Mouse (Mus musculus): ENCODE data around the gene Arpc5. TPM values are rescaled to one million over a fixed set of nuclear protein-coding genes. Genes with fewer than 3 reads are reported as not detected.
"Not testable (repeated sequence)": the region's sequence is repeated elsewhere in the genome, so short reads cannot be mapped to it uniquely, and the experiment has no call there.

The Arpc5 gene
- total RNA-seq (2021): 104 and 115 TPM in 2 replicates
- long read RNA-seq, experiment 1, transcript Arpc5-201 (4 exons, 1,914 nt): major isoform, 265 of 283 reads
- long read RNA-seq, experiment 1, partial matches to known transcripts: 0 of 283 reads
- long read RNA-seq, experiment 1, other reads (novel, unspliced or antisense): 15 of 283 reads
- long read RNA-seq, experiment 2, transcript Arpc5-201 (4 exons, 1,914 nt): major isoform, 176 of 194 reads
- long read RNA-seq, experiment 2, partial matches to known transcripts: 1 of 194 reads
- long read RNA-seq, experiment 2, other reads (novel, unspliced or antisense): 12 of 194 reads

DNA sequence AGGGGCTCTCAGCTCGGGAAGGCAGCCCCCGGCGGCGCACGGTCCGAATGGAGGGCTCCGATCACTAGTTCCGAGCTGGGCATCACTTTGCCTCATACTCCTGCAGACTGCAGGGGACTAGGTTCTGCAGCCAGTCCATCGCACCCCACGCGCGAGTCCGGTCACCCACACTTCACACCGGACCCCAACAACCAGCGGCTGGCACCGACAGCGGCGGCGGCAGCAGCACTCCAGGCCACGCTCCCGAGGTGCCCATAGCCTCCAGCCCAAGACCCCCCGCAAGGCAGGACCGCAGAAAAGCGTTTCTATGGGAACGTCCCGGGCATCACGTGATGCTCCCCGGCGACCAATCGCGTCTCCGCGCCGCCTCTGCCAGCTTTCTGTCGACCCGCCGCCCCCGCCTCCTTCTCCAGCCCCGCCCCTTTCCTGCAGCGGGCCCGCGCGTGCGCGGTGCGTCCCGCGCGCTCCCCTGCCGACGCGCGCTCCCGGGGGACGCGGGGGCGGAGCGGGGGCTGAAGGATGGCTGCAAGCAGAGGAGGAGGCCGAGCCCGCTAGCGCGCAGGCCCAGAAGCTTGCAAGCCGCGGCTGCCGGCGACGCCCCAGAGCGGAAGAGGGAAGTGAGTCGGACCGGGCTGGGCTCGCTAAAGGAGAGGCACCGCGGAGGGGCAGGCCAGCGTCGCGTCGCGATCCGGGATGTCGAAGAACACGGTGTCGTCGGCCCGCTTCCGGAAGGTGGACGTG is at the start of gene Arpc5, which contains the start of gene Rgl1:
TSS of gene Arpc5 (plus strand) at position 511 of the 741 bp plus-strand sequence.
TSS of gene Rgl1 (minus strand) at position 320 of the 741 bp plus-strand sequence.
- peak; percentile 99 for DNase-seq

DNA sequence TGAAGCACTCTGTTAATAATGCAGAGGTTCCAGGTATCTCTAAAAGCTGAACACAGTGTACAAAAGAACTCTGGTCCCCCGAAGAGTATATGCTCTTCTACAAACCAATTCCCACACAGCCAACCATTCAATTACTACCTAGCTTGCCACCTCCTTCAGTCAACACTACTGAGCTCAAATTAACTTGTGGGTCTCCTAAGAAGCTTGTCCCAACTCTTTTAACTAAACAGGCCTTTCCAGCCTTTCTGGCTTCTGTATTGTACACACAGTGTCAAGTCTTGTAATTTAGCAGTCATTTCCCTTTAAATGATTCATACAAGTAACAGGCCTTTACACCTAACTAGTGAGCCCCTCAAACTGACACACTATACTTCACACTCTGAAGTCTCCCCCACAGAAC is 49.0 kb upstream of the Arpc5 start:
- no peak for DNase-seq

DNA sequence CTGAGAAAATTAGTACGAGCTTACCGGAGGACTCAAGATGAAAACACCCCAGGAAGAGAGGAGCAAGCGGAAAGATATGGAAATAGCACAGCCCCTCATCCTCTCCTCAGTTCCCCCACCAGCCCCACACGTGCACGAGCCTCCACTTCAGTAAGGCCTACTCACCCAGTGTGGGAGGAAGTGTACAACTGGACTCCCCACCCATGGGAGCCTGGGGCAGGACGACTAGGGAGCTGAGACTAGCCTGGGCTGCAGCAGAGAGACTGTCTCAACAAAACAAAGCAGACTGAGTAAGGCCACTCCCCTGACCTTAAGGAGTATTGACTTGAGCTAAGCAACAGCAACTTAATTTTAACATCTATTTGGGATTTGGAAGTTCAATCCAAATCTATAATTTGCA is 48.1 kb upstream of the Arpc5 start:
- no peak for DNase-seq

DNA sequence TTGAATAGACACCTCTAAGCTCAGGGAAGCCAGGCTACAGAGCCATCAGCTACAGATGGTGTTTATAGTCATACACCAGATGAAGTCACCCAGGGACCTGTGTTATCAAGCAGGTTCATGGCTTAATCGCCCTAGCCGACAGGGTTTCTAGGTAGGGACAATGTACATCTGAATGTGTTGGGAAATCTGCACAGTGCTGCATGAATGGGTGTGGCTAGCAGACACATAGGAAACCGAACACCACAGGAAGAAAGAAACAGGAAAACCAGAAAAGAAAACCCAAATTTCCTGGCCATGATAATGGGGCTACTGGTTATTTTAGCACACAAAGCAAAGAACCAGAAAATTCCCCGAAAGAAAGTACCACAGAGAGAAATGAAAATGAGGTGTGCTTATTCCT is 45.4 kb upstream of the Arpc5 start:
- DNase-seq: no peak

DNA sequence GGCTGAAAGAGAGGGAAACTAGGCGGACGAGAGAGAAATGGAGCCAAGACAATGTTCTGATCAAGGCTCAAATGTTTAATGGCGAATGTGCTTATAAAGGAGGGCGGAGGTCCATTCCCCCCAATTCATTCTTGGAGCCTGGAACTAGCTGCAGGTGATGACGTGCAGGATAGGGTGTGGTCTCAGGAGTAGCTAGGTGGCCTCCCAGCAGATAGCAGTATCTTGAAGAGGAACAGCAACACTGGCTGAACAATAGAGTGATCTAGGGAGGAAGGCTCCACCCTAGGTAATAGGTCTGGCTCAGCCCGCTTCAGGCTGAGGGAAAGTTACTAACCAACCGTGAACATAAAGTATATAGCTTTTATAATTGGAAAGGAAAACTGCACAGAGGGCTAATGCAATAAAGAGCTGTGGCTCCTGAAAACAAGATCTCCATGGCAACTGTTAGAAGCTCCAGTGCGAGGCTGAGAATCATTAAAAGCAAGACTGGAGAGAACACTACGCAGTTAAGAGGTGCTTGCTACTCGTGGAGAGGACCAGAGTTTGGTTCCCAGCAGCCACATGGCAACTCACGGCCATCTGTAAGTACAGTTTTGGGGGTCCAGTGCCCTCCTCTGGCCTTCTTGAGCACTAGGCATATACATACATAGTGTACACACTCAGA is 44.7 kb upstream of the Arpc5 start:
- no peak for DNase-seq

DNA sequence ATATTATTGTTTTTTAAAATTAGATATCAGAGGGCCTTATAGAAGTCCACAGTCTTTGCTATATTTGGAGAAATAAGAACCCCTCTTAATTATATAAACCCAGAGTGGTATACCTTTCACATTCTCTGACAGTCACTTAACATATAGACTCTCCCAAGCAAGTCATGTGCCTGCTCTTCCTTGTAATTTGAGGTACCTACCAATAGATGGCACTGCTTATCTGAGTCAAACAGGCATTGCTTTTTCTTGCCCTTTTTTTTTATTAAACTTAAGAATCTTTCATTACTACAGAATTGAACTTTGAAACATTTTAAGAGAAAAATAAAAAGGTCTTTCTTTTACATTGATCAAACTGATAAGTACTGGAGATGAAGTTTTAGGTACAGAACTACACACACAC is 42.1 kb upstream of the Arpc5 start:
- no peak for DNase-seq

DNA sequence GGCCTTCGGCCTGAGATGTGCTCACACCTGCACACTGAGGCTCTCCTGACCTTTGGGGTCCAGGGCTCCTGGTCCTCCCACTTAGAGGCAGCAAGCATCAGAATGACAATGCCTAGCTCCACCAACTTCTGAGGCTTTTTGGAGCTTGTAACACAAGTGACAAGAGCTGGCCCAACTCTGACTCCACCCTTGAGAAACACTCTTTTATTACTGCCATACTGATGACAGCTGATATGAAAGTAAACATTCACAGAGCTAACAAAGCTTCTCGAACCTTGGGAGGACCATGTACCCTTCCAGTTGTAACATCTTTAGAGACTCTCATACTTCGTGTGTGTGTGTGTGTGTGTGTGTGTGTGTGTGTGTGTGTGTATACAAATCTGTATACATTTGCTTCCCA is 40.2 kb upstream of the Arpc5 start:
- DNase-seq: no peak

DNA sequence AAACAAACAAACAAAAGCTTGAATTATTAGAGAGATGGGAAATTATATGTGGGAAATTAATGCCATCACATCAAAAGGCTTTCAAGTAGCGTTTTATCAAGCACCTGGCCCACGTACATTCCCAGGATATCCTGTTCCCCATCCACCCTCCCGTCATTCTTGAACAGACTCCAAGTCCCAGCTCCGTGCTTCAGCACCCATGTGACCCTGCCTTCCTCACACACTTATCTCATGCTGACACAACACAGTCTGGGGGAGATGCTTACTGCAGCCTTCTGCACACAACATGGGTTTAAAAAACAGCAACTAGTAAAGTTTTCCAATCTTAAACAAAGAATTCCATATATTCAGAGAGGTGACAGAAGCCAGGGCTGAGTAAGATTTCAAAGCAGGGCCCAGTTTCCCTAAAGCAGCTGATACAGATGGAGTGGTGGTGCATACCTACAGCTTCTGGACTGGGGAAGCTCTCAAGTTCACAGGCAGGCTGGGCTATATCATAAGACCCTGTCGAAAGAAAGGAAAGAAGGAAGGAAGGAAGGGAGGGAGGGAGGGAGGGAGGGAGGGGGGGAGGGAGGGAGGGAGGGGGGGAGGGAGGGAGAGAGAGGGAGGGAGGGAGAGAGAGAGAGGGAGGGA is 38.6 kb upstream of the Arpc5 start:
- DNase-seq: no peak

DNA sequence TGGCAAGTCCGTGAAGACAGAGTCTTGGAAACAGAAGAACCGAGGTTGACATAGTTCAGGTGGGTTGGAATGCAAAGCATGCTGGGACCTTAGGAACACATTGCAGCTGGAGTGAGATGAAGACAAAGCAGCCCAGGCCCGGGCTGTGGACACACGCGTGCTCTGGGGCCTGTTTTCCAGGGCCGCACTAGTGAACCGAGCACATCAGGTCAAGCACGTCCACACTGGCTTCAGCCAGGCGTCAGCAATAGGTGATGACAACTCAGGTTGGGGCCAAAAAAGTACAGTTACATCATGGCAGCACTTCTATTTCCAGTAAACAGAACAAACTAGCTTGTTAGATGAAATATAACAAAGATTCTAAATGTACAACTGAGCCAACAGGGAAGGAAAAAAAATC is 27.5 kb upstream of the Arpc5 start:
- no peak for DNase-seq

DNA sequence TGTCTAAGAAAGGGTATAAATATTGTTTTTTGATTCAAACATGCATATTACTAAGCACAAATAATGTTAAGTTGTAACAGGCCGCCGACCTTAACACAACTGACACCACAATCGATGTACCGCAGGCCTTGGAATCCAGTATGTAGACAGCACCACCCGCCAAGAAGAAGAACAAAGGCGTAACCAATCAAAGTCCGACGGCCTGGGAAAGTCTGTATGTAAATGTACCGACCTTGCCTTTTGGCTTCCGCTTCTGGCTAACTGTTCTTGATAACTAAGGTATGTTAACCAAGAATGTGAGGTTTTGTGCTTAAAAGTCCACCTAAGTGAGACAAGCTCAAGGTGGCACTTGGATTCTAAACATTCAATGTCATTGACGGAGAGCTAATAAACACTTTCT is 27.0 kb upstream of the Arpc5 start:
- DNase-seq: no peak

DNA sequence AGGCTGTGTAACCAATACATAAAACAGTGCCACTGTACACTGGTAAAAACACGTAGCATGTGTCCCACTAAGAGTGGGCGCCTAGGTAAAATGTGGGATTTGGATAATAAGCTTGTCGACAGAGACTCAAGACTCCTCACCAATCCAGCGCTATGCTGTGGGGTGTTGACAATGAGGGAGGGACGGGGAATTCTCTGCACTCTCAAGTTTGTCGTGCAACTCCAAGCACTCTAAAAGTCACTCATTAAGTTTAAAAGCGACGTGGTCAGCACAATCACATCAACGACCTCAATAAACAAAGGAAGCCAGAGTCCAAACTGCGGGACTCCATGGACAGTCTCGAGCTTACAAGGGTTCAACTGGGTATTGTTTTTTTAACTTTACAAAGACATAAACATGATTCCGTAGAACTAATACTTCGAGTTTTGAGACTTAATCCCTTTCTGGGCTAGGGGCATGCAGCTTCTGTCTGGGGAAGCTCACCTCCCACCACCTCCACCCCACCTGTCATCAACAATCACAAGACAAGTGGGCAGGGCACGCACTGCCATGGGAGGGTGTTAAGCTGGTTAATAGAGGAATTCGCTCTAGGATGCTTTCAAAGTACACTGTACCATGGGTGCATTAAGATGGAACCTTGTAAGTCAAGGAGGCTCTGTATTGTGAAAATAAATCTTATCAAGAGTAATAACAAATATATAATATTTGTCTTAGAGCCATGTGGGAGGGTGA is 23.1 kb upstream of the Arpc5 start:
- DNase-seq: no peak

DNA sequence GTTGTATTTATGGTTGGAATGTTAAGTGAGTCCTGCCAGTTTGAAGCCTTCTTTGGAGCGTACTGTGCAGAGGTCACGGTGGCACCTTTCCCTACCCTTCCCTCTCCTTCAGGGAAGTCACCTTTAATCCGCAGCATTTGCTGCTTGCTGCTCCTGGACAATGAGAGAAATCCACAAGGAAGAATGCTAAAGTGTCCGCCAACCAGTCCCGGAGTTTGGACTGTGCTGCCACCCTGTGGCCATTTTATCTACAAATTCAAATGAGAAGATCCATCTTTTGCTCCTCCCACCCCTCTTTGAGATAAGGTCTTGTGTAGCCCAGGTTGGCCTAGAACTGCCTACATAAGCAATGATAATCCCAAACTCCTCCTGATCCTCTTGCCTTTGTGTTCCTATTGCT is 19.9 kb upstream of the Arpc5 start:
- DNase-seq: peak; percentile 87

DNA sequence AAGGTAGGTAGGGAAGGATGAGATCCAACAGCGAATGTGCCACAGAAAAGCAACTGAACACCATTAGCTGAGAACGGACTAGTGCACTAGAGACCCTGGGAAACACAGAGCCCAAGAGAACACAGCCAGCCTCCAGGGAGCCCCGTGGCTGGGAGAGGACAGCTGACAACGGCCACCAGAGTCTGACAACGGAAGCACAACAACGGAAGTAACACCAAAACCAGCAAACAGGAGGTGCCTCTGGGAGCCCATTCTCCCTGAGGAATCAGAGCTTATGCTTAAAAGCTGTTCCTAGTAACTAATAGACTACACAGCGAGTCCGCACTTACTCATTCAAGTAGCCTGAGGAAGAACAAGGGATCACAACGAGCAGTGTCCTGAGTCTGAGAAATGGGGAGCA is 17.1 kb upstream of the Arpc5 start:
- no peak for DNase-seq

DNA sequence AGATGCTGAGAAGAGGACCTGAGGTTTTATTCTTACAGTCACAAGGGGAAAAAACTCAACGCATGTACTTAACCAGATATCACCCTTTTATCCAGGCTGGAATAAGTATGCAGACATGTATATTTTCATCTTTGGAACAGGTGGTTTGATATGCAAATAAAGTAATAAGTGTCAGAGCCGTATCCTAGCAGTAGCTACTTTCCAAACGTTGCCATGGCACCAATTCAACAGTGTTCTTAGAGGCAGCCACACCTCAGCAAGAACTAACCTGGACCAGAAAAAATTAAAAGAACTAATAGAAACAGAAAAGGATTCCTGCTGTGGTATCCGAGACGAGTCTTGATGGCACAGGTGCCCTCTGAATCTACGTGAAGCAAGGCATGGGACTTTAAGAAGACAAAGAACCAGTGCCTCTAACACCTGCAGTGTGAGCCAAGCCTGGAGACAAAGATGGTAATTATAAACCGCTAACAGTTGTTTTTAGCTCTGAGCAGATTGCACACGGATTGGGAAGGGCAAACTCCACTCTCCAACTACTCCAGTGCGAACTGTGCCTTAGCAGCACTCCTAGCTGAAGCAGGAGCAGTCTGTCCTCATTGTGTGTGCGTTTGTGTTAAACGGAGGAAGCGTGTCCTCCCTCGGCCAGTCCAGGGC is 15.9 kb upstream of the Arpc5 start, which contains the start of gene Apobec4:
TSS of gene Apobec4 (plus strand) at position 240 of the 654 bp plus-strand sequence.
- no peak for DNase-seq

DNA sequence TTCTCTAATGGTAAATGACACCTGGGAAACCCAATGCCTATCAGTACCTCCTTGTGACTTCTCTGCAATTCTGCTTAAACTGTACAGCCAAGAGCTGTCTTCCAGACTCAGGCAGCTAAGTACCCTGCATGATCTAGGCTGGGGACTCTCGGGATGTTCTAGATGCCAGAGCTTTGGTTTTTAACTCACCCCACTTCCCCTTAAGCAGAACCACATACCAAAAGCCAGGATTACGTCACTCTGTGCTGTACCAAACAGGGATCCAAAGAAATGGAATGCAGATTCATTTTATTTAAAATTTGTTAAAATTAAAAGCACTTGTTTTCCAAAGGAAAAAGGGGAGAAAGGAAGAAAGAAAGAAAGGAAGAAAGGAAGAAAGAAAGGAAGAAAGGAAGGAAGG is 4.6 kb upstream of the Arpc5 start:
- DNase-seq: no peak

DNA sequence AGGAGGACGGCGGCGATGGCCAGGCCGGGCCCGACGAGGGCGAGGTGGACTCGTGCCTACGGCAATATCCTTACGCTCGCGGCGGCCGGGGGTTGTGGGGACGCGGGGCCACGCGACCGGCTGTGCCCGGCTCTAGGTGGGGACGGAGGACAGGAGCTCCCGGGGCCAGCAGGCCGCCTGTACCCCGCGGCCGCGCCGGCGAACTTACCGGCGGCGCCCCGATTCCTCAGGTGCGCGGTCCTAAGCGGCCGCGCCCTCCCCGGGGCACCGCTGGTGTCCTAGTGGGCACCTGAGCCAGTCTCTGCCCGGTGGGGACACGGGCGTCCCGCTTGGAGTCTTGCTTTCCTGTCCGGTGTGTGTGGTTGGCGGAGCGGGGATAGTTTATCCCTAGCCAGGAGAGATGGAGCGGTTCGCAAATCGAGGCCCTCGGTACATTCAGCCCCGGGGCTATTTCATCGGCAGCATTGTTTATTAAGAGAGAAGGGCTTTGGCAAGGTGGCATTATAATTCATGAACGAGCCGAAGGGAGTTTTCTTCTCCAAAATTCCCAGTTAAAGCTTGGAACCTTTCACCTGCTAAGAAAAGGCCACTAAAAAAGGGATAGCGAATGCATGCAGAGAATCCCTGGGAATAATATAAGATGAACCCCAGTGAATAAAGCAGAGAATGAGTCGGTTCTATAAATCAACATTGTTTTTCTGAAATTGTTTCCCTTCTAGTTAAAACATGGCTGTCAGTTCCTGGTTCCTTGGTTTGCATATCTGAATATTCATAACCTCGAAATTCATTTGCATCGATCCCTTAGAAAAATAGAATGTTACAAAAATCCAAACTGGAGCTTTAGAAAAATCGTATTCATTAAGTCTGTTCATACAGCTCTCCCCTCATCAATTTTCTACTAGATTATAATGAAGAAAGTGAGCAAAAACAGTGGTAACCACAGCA is 734 bp downstream of the Arpc5 start:
- DNase-seq: no peak

DNA sequence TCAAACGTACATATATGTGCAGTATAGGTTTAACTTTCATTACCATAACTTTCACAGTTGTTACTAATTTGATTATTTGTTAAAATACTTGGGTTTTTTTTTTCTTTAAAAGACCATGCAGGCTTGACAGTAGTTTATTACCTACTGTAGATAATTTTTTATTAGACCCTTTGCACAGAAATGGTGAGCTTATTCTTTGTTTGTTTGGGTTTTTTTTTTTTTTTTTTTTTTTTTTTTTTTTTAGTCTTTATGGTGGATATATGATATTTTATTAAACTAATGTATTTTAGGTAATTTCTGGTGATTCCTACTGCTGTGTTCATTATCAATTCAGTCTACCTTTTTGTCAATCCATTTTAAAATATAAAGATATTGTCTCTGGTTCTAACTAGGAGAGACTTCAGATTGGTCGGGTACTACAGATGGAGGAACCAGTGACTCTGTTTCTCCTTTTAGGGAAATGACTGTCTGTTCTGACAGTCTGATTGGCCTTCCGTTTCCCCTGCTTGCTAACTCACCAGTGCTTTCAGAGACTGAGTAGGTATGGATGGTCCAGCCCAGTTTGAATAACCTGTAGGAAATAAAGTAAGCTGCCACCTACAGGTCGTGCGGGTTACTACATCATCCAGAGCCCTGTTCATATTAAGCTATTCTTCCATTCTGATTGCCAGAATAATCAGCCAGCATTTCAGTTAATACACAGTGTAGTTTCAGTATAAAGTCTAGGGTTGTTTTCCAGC is 1.6 kb downstream of the Arpc5 start:
- peak; percentile 86 for DNase-seq

DNA sequence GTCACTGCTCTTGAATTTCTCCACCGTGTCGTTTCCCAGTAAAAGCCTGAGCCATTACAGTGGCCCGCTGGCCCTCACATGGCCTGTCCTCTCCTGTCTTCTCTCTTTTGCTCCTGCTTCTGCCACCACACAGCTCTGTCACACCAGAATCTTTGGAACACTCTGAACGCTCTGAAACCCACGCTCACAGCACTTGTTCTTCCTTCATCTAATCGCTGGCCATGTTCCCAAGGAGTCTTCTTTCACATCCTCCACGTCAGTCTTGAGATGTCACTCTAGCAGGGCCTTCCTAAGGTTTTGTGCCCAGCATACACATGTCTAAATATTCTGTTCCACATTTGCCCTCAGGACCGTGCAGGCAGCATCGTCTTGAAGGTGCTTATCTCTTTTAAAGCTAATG is 4.7 kb downstream of the Arpc5 start:
- no peak for DNase-seq

DNA sequence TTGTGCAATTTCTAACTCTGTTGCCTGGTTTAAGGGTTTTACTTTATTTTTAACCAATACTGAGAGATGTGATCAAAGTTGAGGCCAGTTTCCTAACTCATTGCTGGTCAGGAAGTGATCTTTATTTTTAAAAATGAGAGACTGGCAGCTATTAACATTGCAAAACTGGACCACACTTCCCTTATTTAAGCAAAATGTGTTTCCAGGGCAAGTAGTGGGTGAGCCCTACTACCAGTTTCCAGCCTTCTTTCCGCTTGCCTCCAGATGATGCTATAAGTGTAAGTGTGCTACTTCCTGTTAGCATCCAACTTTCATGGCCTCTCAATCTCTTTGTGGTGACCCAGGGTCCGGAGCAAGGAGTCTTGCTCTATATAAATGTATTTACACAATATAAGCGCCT is 8.3 kb downstream of the Arpc5 start:
- not testable (repeated sequence) for DNase-seq

Data from adrenal gland, postnatal 14 days (tissue).